Mouse (Mus musculus) liver, postnatal 0 days (tissue): ENCODE measurements at regions not wholly inside any gene's neighbourhood (a gene's known extent, or its start where the extent isn't known, plus 50 kb on each side); places are given as distances from the start of the nearest gene placed in this dataset.

ENCODE experiments used
- CTCF ChIP-seq: sonication (generic); IDR thresholded peaks from 2 replicates; pipeline ENCODE4 v1.5.1; 2016; ENCODE audit warnings: antibody characterized with exemption, low read depth
- EP300 ChIP-seq: IDR thresholded peaks from 2 replicates; pipeline ENCODE4 v1.6.1; 2016; ENCODE audit warnings: antibody characterized with exemption, low read depth, mild to moderate bottlenecking

DNA sequence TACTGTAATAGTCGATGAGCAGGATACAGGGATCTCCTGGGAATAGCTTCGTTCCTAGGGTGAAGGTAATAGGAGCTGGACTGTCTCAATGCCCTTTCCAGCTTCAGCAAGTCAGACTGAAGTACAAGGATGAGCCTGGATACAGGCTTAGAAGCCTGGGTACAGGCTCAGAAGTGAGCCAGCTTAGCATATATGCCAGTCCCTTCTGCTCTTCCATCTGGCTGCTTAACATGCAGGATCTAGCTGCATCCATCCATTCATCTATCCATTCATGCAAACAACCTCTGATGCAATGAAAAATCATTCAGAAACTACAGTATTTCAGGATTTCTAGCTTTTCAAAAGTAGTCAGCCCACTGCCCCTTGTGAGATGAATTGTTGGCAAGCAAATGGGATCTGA, 183.5 kb upstream of the Stt3b start:
- TF ChIP-seq EP300 (no peak), CTCF (no peak)
